Mouse (Mus musculus) embryonic facial prominence, embryonic 14.5 days (tissue): Measurements from ENCODE around the gene Pde4c. TPM values are rescaled to one million over a fixed set of nuclear protein-coding genes. Genes with fewer than 3 reads are reported as not detected.

Experiments
- ATAC-seq: fragments of 200-750 bp; cut with Nextera tagmentation; 2 replicates; pipeline ENCODE4 v1.8.0; 2017; ENCODE audit warnings: low read depth, moderate number of reproducible peaks, moderate TSS enrichment
- DNase-seq: peaks from one replicate; pipeline ENCODE4 v3.0.0-alpha.2; 2015; ENCODE audit warnings: low spot score
- H3K27ac ChIP-seq: fragments of 300-500 bp; sonication (generic); replicated peaks from 2 replicates; pipeline ENCODE4 v1.5.1; 2014; ENCODE audit warnings: low read depth, mild to moderate bottlenecking, low read length, moderate library complexity
- H3K27me3 ChIP-seq: fragments of 300-500 bp; sonication (generic); replicated peaks from 2 replicates; pipeline ENCODE4 v1.6.1; 2014; ENCODE audit warnings: low read length; ENCODE audit not compliant: control insufficient read depth, insufficient read depth
- H3K36me3 ChIP-seq: fragments of 300-500 bp; sonication (generic); 2 replicates; pipeline ENCODE4 v1.6.1; 2014; ENCODE audit warnings: low read length, mixed read lengths; ENCODE audit not compliant: control insufficient read depth, insufficient read depth
- H3K4me1 ChIP-seq: fragments of 300-500 bp; sonication (generic); 2 replicates; pipeline ENCODE4 v1.6.1; 2014; ENCODE audit warnings: antibody characterized with exemption, low read length; ENCODE audit not compliant: control insufficient read depth, insufficient read depth
- H3K4me2 ChIP-seq: fragments of 300-500 bp; sonication (generic); 2 replicates; pipeline ENCODE4 v1.6.1; 2014; ENCODE audit warnings: low read depth, mild to moderate bottlenecking, low read length, moderate library complexity, mixed read lengths
- H3K4me3 ChIP-seq: fragments of 300-500 bp; sonication (generic); 2 replicates; pipeline ENCODE4 v1.5.1; 2014; ENCODE audit warnings: low read depth, mild to moderate bottlenecking, low read length
- H3K9ac ChIP-seq: fragments of 300-500 bp; sonication (generic); 2 replicates; pipeline ENCODE4 v1.6.1; 2014; ENCODE audit warnings: low read depth, mild to moderate bottlenecking, low read length, moderate library complexity, mixed read lengths
- H3K9me3 ChIP-seq: fragments of 300-500 bp; sonication (generic); 2 replicates; pipeline ENCODE4 v1.6.1; 2016; ENCODE audit warnings: low read length; ENCODE audit not compliant: control insufficient read depth
- WGBS: fragments of 180-500 bp; shearing (Covaris S2); extraction: QIAGEN DNeasy Blood & Tissue Kit; methylation state at CpG from one replicate; pipeline ENCODE4 v1.1.7; 2014; 5-methylcytosine and 5-hydroxymethylcytosine counted together
- polyA plus RNA-seq: library from polyadenylated mRNA; unstranded; fragments of >200 nt; fragmentation: Nextera tagmentation; extraction: Ambion mirVana; gene quantifications from 2 replicates; pipeline ENCODE4 v1.2.1, GENCODE M21; 2014

Pde4c gene
- polyA plus RNA-seq, 1 experiment from 2014 or later = 0.22 TPM

DNA sequence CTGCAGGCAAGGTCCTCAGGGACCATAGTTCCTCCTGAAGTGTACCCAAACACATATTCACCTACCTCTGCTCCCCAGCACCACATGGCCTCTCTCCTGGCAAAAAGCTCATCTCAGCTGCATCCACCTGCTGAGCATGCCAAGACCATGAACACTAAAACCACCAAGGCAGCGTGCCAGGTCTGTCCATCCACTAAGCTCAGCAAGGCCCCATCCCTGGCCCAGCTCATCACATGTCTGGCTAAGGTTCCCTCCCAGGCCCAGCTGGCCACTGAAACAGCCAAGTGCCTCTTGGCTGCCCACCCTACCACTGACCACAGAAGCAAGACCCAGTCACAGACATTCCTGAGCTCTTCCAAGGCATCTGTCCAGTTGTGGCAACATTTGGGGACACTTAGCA, 13.2 kb upstream of the Pde4c start:
- Histone ChIP-seq H3K4me3 (no peak overlapping the region), H3K4me1 (no peaks in the 10 kb centered on the region), H3K36me3 (no peaks in the 10 kb centered on the region), H3K9ac (no peak overlapping the region), H3K27me3 (no peaks in the 10 kb centered on the region), H3K9me3 (no peaks in the 10 kb centered on the region), H3K27ac (no peak overlapping the region), H3K4me2 (no peak overlapping the region)
- DNase-seq (no peak), ATAC-seq (no peak)
- 100% methylated on average over 1 of the region's 1 CpGs for WGBS

DNA sequence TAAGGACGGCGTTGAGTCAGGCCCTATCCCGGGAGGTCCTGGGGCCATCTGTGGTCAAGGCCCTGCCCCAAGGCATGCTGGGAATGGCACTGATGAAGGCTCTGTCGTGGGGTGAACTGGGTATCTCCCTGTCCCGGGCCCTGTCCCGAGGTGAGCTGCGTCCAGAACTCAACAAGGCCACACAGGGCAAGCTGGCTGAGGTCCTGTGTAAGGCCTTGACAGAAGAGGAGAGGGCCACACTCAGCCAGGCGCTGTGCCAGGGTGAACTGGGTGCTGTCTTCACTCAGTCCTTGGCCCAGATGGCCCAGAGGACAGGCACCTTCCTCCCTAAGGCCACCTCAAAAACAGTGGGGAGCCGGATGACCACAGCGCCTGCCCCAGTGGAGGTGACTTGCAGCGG, 12.5 kb upstream of the Pde4c start:
- Histone ChIP-seq H3K36me3 (no peaks in the 10 kb centered on the region), H3K27me3 (no peaks in the 10 kb centered on the region), H3K4me3 (no peak overlapping the region), H3K4me1 (no peaks in the 10 kb centered on the region), H3K27ac (no peak overlapping the region), H3K4me2 (no peak overlapping the region), H3K9me3 (no peaks in the 10 kb centered on the region), H3K9ac (no peak overlapping the region)
- DNase-seq = no peak
- no peak for ATAC-seq
- 87% methylated on average over 6 of the region's 11 CpGs for WGBS

DNA sequence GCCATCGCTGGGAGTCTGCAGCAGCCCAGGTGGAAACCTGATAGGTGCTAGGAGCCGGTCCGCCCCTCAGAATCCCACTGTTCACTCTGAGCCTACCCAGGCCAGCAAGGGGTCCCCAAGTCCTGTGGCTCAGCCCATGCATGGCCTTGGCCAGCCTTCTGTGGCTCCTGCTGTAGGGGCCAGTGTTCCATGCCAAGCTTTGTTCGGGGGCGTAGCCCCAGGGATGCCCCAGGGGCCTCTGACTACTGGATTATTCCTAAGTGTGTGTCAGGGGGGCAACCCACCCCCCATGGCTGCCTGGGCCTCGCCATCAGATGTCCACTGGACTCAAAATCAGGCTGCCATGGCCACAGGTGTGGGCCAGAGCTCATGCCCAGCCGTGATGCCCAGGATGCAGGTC, 9.5 kb upstream of the Pde4c start:
- ATAC-seq (no peak), DNase-seq (no peak)
- no peaks in the 10 kb centered on the region for H3K9me3 ChIP-seq
- H3K4me2 ChIP-seq = no peak overlapping the region
- H3K27me3 ChIP-seq = no peaks in the 10 kb centered on the region
- no peak overlapping the region for H3K9ac ChIP-seq
- no peaks in the 10 kb centered on the region for H3K36me3 ChIP-seq
- H3K4me3 ChIP-seq = no peak overlapping the region
- H3K27ac ChIP-seq = no peak overlapping the region
- 80% methylated on average over 6 of the region's 7 CpGs for whole genome bisulfite sequencing
- H3K4me1 ChIP-seq = no peaks in the 10 kb centered on the region

DNA sequence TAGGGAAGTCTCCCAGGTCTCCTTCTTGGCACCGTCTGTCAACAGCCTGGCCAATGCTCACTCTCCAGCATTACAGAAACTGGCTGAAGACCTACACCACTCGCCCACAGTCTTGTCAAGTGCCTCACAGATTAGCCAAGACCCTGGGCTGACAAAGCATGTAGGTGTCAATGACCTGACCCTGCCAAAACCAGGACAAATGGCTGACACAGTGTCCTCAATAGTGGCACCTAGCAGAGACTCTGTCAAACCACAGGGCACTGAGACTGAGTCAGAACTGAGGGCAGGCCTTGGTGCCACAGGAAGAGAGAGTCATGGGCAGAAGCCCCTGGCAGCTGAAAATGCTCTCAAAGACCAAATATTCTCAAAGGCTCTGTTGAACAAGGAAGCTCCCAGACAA, 8.4 kb upstream of the Pde4c start:
- Histone ChIP-seq H3K27ac (no peak overlapping the region), H3K4me1 (no peaks in the 10 kb centered on the region), H3K4me3 (no peak overlapping the region), H3K4me2 (no peak overlapping the region), H3K9me3 (no peaks in the 10 kb centered on the region), H3K27me3 (no peaks in the 10 kb centered on the region), H3K9ac (no peak overlapping the region), H3K36me3 (no peaks in the 10 kb centered on the region)
- WGBS = 77% methylated on average over 2 of the region's 2 CpGs
- DNase-seq (no peak), ATAC-seq (no peak)

DNA sequence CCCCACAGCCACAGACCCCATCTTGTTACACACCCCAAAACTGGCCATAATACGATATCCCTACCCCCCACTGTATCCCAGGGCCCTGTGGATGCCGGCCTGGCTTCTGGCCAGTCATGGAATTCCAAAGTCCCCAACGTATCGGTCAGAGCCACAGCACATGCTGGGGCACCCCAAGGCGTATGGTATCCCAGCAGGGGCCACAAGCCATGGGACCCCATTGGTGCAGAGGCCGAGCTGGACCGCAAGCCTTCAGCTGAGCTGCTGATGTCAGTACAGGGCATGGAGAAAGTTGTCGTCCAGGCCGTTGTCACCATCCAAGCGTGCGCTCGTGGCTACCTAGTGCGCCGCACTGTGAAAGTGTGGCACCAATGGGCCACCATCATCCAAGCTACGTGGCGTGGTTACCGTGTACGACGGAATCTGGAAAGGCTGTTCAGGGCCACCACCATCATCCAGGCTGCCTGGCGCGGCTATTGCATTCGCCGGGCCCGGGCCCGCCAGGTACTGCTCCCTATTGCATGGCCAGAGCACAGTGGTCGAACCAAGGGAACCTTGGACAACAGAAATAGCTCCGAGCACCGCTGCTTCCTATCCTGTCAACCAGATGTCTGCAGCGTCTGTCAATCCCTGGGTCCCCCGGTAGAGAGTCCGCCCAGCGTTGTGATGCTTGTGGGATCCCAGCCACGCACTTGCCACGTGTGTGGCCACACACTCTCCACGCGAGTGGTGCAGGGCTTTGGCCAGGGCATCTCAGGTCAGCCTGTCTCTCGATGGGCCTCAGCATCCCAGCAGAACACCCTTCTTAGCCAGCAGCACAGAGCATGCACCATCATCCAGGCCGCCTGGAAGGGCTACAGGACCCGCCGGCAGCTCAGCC, 6.8 kb upstream of the Pde4c start:
- Histone ChIP-seq H3K9ac (no peak overlapping the region), H3K4me3 (no peak overlapping the region), H3K36me3 (no peaks in the 10 kb centered on the region), H3K27ac (no peak overlapping the region), H3K4me2 (no peak overlapping the region), H3K4me1 (no peaks in the 10 kb centered on the region), H3K9me3 (no peaks in the 10 kb centered on the region), H3K27me3 (no peaks in the 10 kb centered on the region)
- DNase-seq (no peak), ATAC-seq (no peak)
- WGBS = 86% methylated on average over 38 of the region's 40 CpGs

DNA sequence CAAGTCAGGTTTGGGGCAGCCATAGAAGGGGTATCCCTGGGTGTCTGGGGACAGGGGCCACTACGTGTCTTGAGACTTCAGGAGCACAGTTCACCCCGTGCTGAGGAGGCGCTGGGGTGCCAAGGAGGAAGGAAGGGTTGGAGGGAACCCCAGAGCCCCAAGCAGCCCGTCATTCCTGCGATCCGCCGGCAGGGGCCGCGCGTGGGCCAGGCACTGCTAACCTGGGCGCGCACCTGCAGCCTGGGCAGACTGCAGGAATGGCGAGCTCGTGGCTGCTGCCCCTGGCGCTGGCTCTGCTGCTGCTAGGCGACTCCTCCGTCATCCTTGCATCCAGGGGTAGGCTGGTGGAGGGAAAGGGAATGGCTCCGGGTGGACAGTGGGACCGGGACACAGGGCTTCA, 5.2 kb upstream of the Pde4c start, which contains the start of gene Gm3336:
Gm3336 (plus strand) TSS at position 247 of the 400 bp plus-strand sequence.
- Histone ChIP-seq H3K36me3 (no peaks in the 10 kb centered on the region), H3K27me3 (no peaks in the 10 kb centered on the region), H3K9ac (0 out of 2 replicates have a peak within 1 kb of the TSS, but pooled peaks have one; percentile 25), H3K27ac (no peak within 1 kb of the TSS), H3K9me3 (no peaks in the 10 kb centered on the region), H3K4me1 (no peaks in the 10 kb centered on the region), H3K4me2 (no peak within 1 kb of the TSS), H3K4me3 (no peak within 1 kb of the TSS)
- WGBS = 4% methylated on average over 11 of the region's 19 CpGs
- DNase-seq (peak; percentile 19), ATAC-seq (peak; percentile 32; the same call in 1 of the 2 replicates)

DNA sequence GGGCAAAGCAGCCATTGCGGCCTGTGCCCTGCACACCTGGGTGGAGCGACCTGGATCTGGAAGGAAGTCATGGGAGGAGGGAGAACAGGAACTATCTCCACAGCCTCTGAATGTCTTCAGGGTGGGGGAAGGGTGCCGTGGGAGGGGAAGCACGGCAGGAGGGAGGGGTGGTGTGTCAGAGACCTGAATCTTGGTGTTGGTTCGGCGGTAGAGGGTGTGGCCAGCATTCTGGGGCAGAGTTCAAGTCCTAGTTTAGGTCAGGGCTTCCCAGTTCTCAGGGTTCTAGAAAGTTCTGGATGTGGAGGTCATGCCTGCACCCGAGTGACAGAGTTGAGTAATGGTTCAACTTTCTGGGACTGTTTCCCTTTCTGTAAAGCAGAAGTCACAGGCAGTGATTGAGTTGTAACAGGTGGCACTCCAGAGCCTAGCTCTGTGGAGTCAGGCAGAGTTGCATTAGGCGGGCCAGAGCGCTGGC, 3.7 kb upstream of the Pde4c start:
- no peaks in the 10 kb centered on the region for H3K27me3 ChIP-seq

DNA sequence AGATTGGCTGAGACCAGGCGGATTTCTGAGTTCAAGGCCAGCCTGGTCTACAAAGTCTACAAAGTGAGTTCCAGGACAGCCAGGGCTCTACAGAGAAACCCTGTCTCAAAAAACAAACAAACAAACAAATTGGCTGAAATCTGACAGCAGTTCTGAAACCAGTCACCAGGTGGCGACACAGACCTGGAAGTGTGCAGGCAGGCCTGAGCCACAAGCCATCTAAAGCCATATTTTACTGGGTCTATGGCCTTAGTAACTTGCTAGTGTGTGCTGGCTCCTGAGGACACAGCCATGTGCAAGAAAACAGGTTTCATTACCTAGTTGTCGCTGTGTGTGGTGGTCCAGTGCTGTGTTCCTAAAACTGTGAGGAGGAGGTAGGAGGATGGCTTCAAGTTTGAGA, 2.8 kb upstream of the Pde4c start:
- Histone ChIP-seq H3K9me3 (no peaks in the 10 kb centered on the region), H3K36me3 (no peaks in the 10 kb centered on the region), H3K4me2 (no peak overlapping the region), H3K4me1 (no peaks in the 10 kb centered on the region), H3K27ac (no peak overlapping the region), H3K9ac (peak overlapping the region; percentile 21; the same call in 1 of the 2 replicates), H3K27me3 (no peaks in the 10 kb centered on the region), H3K4me3 (no peak overlapping the region)
- peak; percentile 50; the same call in 1 of the 2 replicates for ATAC-seq
- peak; percentile 62 for DNase-seq
- 4% methylated on average over 3 of the region's 3 CpGs for WGBS

More for the DNA sequence above, 3.7 kb upstream of the Pde4c start:
- H3K36me3 ChIP-seq = no peaks in the 10 kb centered on the region
- no peak overlapping the region for H3K9ac ChIP-seq
- no peak overlapping the region for H3K27ac ChIP-seq
- no peak overlapping the region for H3K4me2 ChIP-seq
- H3K9me3 ChIP-seq = no peaks in the 10 kb centered on the region
- no peaks in the 10 kb centered on the region for H3K4me1 ChIP-seq
- ATAC-seq (no peak), DNase-seq (no peak)
- 56% methylated on average over 9 of the region's 9 CpGs for WGBS
- H3K4me3 ChIP-seq = no peak overlapping the region

DNA sequence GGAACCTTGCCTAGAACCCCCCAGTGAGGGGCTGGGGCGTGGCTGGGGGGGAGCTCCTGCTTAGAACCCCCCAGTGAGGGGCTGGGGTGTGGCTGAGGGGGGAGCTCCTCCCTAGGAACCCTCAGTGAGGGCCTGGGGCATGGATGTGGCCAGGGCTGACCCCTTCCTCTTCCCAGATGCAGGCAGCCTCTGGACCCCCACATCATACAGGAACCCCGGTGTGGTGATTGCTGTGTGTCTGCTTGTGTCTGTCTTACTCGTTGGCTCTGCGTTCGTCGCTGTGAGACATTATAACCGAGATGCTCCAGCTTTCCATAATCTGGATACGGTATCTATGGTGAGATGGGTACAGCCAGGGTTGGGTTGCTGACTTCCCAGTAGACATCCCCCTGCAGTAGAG, 1.9 kb upstream of the Pde4c start:
- no peaks in the 10 kb centered on the region for H3K36me3 ChIP-seq
- WGBS = 78% methylated on average over 8 of the region's 8 CpGs
- no peak overlapping the region for H3K9ac ChIP-seq
- no peaks in the 10 kb centered on the region for H3K9me3 ChIP-seq
- H3K4me3 ChIP-seq = no peak overlapping the region
- no peak overlapping the region for H3K4me2 ChIP-seq
- peaks cover 3% of the 10 kb centered on the region for H3K27me3 ChIP-seq
- no peak for DNase-seq
- H3K4me1 ChIP-seq = no peaks in the 10 kb centered on the region
- H3K27ac ChIP-seq = no peak overlapping the region
- no peak for ATAC-seq
